Mouse (Mus musculus) monocyte, adult 5-6 weeks (primary cell): Measurements from ENCODE around the gene Foxl2. TPM values are rescaled to one million over a fixed set of nuclear protein-coding genes. Genes with fewer than 3 reads are reported as not detected.
A peak's percentile ranks its signal among the peaks of the same experiment; 100 is the strongest.

Experiments
- ATAC-seq: fragments of 153-309, 156-312 bp; replicated peaks from 2 replicates; pipeline ENCODE4 v1.8.0; 2017; ENCODE audit warnings: mild to moderate bottlenecking; ENCODE audit not compliant: low TSS enrichment, insufficient number of reproducible peaks, severe bottlenecking, poor library complexity, low FRiP score
- total RNA-seq: library from RNA; stranded (forward); fragments of 200-1000, 200-491, 200-594 nt; gene quantifications from 3 replicates; pipeline ENCODE4 v1.2.3, GENCODE M21; 2017

Foxl2 gene
- total RNA-seq, 1 experiment from 2014 or later: not detected

DNA sequence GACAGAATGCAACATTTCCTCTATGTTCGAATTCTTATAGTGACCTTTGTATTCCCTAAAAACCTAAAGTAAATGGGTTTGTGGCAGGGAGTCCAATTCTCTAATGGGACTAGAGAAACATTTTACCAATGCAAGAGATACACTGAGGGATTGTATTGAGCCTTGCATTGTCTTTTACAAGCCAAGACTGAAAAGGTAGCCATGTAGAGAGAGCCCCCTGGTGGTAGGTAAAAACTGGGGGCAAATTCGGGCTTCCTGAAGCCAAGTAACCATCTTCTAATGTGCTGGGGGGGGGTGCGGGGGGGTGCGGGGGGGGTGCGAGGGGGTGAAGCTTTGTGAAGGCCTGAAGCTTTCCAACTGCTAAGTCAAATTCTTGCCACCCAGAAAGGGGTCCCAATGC lies 5.3 kb downstream of the Foxl2 start:
- no peak for ATAC-seq

DNA sequence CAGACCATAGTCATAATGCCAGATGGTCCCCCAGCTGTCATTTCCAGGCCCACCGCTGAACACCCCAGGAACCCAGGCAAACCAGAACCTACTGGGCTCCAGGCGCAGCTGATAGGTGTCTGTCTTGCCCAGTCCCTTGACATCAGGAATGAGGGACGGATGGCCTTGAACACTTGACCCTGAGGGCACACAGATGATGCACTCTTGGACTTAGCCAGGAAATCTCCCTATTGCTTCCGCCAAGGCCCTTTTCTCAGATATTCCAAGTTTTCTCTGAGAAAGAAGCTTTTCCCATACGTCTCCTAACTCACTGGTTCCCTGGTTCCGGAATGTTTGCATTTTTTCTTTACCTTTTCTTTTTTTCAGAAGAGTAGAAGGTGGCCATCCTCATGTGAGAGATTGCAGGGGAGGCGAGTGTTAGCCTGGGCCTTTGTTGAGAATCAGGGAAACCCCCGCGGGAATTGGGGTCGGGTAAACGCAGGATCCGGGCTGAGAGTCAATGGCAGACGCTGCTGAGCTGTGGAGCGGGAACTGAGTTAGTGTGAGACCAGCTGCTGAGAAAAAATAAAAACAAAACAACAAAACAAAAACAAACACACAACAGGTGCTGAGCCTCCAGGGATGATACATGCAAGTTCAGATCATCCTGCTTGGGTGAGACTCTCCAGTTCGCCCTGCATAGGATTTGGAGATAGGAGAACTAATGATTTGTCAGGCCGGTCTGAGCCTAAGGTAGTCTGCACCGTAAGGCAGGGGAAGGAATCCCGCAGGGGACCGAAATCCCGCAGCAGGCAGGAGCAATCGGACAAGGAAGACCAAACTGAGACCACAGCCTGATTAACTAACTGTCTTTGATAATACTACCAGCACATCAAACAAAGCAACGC lies 6.7 kb downstream of the Foxl2 start:
- ATAC-seq: no peak

- no peak for ATAC-seq
Measured at GRCm38 (mm10) chr9:98962478-98963142, 7.5 kb downstream of the Foxl2 start.

DNA sequence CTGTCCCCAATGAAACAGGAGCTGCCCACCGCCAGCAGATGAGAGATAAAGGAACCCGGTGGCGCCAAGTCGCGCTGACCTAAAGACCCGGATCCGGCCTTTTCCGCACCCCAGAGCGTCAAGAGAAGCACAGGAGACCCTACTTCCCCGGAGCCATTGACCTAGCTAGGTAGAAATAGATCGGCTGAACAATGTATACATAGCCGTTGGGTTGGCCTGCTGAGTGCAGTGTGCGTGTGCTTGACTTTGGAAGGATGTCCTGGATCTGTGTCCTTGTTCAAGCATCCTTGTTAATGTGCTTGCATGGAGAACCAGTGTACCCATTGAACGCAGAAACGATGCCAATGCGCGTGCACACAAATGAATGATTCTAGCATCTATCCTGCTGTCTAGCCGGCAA lies 8.6 kb downstream of the Foxl2 start:
- ATAC-seq: no peak

DNA sequence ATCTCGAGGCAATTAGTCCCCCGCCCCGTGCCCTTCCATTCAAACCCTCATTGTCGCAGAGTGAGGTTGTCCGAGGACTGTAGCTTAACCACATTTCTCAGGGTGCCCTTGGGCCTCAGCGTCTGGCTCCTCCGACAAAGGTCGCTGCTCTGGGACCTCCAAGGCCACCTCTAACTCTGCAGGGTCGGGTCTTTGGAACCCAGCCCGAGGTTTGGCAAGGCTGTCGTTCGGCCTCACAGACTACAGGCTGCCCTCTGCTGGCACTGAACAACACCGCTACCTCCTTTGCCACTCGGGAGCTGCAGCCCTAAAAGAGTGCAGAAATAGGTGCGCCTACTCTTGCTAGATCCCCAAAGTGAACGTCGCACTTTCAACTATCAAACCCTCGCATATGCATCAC lies 10.0 kb downstream of the Foxl2 start:
- no peak for ATAC-seq

DNA sequence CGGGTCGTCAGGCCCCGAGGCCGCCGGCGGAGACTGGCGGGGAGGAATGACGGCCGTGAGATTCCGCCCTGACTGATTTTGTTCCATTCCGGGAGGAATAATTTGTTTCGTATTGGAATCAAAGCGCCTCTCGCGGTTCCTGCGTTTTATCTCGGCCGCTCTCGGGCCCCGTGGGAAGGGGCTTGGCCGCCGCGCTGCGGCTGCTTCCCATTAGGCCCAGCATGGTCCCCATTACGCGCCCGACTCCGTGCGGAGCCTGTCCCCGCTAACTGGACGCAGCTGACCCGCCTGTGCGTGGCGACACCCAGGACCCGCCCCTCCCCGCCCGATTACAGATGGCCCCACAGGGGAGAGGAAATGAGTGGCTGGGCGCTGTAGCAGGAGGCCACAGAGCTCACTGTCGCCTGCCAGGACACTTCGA lies 18.0 kb downstream of the Foxl2 start:
- ATAC-seq: no peak

DNA sequence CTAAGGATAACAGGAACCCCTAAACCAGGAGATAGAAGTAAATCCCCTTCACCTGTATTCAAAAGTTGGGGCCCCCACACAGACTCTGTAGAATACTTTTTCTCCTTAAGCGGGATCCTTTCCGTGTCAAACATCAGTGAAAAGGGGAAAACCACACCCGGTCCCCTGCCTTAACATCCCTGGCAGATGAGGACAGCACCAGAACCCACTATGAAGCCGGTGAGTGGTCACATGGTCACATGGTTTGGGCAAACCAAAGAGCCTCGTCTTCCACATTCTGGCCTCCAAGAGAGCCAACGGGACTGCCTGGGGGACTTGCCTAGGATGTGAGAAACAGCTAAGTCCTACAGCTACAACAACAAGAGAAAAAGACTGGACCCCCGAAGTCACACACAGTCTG lies 18.5 kb downstream of the Foxl2 start:
- ATAC-seq: no peak

DNA sequence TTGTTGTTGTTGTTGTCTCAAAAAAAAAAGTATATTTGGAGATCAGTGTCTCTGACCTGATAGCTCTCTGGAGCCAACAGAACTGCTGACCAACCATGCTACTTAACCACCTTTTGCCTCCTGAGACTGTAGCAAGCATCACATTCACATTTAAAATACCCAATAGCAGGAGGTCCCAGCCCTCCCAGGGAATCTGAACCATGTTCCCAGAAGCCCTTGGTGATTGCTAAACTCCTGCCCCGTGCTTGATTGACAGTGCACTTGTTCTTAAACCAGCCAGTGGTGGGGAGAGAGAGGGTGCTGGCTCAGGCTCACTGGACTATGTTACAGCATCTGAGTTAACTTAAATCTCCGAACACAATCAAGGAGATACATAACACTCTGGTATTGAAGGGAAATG lies 19.8 kb downstream of the Foxl2 start:
- no peak for ATAC-seq

- no peak for ATAC-seq
Measured at GRCm38 (mm10) chr9:98976081-98976480, 21.0 kb downstream of the Foxl2 start.

- ATAC-seq: 0 out of 2 replicates have a peak, but pooled peaks have one; percentile 30
Measured at GRCm38 (mm10) chr9:98976520-98976919, 21.4 kb downstream of the Foxl2 start.

DNA sequence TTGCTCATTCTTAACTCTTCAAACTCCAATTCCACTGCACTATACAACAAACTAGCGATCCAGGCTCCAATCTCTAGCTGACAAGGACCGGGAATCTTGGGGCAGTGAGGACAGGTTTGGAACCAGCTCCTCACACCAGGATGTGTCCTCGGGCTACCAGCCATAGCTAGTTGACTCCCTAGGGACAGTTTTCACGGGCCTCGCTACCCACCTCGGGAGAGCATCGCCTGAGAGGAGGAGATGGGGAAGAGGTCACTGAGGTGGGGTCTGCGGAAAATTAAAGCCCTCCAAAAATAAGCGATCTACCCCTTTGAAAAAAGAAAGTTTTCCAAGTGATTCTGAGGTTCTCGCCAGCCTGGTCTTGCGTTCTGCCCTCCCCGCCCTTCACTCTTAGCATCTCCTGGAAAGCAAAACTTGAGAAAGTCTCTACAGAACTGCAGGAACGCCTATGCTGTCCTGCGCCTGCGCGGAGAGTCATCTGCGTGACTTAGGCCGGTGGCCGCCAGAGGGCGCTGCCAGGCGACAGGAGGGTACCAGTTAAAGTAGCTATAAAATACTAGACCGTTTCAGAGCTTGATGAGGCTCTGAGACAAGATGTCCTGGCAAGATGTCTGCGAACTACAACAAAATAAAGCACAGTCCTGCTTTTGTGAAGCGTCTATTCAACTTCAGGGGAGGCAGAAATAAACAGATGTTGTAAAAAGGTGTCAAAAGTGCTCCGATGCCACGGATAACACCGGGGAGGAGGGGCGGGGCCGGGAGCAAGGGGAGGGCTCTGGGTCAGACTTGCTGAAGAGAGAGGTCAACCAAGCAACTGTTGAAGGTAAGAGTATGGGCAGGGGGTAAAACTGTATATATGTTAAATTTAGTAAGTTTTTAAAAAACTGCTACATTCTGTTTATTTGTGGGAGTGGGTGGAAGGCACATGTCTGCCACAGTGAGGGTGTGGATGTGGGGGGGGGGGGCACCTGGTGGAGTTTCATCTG lies 24.6 kb downstream of the Foxl2 start:
- peak; percentile 88 for ATAC-seq

DNA sequence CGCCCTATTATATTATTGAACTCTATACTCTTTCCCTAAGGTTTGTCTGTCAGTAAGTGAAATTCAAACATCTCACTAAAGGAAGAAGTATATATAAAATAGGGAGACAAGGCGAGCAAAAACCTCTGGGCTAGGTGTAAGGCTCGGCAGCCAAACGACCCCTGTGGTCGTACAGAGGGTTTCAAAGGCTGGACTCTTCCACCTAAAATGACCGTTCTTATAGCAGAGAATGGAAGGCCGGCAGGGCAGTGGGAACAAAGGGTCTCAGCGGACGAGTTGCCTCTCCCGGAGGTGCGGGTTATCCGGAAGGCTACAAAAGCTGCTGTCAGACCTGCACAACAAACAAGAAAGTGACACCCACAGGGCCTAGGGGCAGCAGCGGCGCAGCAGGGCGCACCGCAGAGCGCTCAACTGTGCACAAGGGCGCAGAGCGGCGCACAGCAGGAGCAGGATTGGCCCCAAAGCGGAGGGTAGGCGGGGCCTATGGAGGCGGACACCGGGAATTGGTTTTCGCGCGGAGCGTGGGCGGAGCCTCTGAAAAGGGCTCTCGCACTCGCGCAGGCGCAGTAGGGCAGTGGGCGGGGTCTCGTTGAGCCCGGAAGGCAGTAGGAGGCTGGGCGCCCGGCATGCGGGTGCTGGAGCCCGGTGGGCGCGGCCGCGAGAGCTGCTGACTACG lies 30.9 kb downstream of the Foxl2 start, which contains the start of gene Faim:
TSS of gene Faim (plus strand) at position 574 of the 676 bp plus-strand sequence.
- peak; percentile 97 for ATAC-seq

DNA sequence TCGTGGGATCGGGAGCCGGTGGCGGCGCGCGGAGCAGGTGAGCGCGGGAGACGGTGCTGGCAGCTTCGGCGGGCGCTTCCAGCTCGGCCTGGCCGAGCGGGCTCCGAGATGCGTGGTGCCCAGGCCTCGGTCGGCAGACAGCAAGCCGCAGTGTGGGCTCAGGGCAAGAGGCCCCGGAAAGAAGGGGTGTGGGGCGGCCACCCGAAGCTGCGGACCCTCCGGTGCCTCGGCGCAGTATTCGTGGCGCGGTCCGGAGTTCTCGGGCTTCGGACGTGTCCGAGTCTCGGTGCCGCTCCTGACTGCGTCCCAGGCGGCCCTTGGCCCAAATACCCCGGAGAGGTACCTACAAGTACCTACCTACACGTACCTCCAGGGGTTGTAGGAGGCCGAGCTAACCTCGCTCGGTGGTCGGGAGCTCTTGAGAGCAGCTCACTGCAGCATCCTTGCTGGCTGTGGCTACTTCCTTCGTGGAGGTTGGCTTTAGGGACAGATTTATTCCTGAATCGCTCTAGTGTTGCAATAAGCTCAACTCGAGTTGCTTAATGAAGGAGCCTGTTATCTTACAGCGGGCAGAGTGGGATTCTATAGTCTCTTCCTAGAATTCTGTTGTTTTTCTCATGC lies 31.5 kb downstream of the Foxl2 start:
- peak; percentile 12; the same call in 1 of the 2 replicates for ATAC-seq

DNA sequence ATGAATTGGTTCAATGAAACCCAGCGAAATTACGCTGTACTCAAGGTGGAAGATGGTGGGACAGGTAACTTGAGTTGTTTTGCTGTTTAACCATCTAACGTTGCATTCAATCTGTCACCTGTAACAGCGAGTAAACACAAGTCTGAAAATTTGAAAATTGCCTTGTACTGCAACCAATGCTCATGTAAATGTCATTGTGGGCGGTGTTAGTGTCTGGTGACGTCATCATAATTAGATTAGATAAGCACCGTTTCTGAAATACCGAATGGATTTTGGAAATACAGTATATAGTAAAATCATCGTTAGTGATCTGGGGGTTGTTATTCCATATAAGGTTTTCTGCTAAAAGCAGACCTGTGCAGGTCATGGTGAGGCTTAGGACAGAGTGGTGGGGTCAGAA lies 32.0 kb downstream of the Foxl2 start:
- ATAC-seq: no peak

- no peak for ATAC-seq
Measured at GRCm38 (mm10) chr9:98994103-98994502, 39.0 kb downstream of the Foxl2 start.

DNA sequence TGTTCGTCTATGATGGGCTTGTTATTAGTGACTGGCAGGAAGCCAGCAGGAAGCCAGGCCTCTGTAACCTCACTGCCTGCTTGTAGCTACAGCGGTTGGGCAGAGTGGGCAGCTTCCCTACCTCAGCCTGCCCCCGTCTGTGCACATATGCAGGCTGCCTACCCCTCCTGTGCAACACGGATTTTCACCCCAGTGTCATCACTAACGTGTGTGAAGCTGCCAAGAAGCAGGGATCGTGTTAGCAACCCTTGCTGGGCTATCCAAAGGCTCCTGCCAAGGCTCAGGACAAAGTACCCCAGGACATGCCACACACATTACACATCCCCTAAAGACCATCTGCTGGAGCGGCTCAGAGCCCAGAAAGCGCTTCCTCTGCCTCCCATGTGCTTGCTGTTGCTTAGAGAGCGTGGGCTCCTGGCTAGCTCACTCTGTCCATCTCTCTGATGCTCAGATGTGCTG lies 44.8 kb downstream of the Foxl2 start:
- ATAC-seq: no peak

DNA sequence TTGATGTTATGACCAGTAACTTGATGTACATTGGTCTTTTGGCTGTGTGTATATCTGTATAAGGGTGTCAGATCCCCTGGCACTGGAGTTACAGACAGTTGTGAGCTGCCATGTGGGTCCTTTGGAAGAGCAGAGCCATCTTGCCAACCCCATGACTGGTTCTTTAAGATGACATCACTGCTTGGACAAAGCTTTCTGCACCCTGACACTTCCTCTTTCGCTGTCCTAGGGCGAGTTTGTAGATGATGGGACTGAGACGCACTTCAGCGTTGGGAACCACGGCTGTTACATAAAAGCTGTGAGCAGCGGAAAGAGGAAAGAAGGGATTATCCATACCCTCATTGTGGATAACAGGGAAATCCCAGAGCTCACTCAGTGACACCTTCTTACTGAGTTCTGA lies 46.2 kb downstream of the Foxl2 start:
- ATAC-seq: no peak
